17 mouse cellular contexts compared by ENCODE assay signal in genomic region chr12:85621673-85622072, GRCm38 (mm10). TPM values are rescaled to one million over a fixed set of nuclear protein-coding genes. Genes with fewer than 3 reads are reported as not detected.
DNase-seq lines count a peak whose midpoint lies in the region; ATAC-seq and TF ChIP-seq lines count a peak whose summit lies in the region.
"Had no signal": no experiment of that assay in that cellular context is flagged by ENCODE, and none has a peak within 500 bp of the region (broad histone marks: within the 10 kb centered on the region; RNA-seq: fewer than 3 reads in every experiment).

No protein-coding gene starts in this region.

- H3K36me3 ChIP-seq in kidney, adult 2 months (ENCODE audit: control insufficient read depth, insufficient read depth, low read length) = no peaks in the 10 kb centered on the region
- H3K36me3 ChIP-seq in neural tube, embryonic 12.5 days = no peaks in the 10 kb centered on the region

- DNase-seq in kidney, adult 2 months = peak; percentile 24
- no peak for DNase-seq in kidney, adult 18-20 months
- DNase-seq in ES-CJ7 (ENCODE audit: low read depth, low spot score) (peak; percentile 51), ZHBTc4 (ENCODE audit: low read depth, low spot score) (peak; percentile 65)
- no peak for DNase-seq in embryo, embryonic 11 days
- DNase-seq: adrenal gland, postnatal 36 days; cerebellum, postnatal 25 days; heart, postnatal 4 days; kidney, adult 8-10 months; liver, postnatal 0 days had no signal

- no peak for TF ChIP-seq CTCF in kidney, adult 2 months (conservative IDR thresholded peaks at IDR 0.05; ENCODE audit: insufficient read depth, insufficient read length, low read depth, low read length)

- WGBS in kidney, adult 2 months = 82% methylated on average over 4 of the region's 4 CpGs
- WGBS in neural tube, embryonic 12.5 days = 64% methylated on average over 4 of the region's 4 CpGs

- ATAC-seq in neural tube, embryonic 12.5 days (ENCODE audit: low FRiP score, low read depth) = no peak
- no peak for ATAC-seq in megakaryocyte-erythroid progenitor cell, adult 5-6 weeks (replicated peaks; ENCODE audit: low FRiP score, low TSS enrichment, poor library complexity, severe bottlenecking)
- ATAC-seq: CD4-positive, CD25-positive, alpha-beta regulatory T cell, adult 4 months; forebrain, embryonic 13.5 days; liver, postnatal 0 days had no signal

- H3K9ac ChIP-seq in neural tube, embryonic 12.5 days = no peak overlapping the region
- H3K9ac ChIP-seq: embryonic facial prominence, embryonic 13.5 days; forebrain, embryonic 13.5 days; liver, postnatal 0 days had no signal

- peaks cover 13% of the 10 kb centered on the region for H3K4me1 ChIP-seq in kidney, adult 2 months (ENCODE audit: control insufficient read depth, insufficient read depth, low read length)
- H3K4me1 ChIP-seq in neural tube, embryonic 12.5 days = peaks cover 43% of the 10 kb centered on the region

- H3K27ac ChIP-seq in kidney, adult 2 months (ENCODE audit: insufficient read depth, low read depth, low read length) = 0 out of 2 replicates have a peak overlapping the region, but pooled peaks have one; percentile 24
- H3K27ac ChIP-seq in neural tube, embryonic 12.5 days = peak overlapping the region; percentile 60
- H3K27ac ChIP-seq: embryonic facial prominence, embryonic 13.5 days; forebrain, embryonic 13.5 days; macrophage had no signal

- no peaks in the 10 kb centered on the region for H3K27me3 ChIP-seq in kidney, adult 2 months (replicated peaks; ENCODE audit: control insufficient read depth, insufficient read depth, low read length)
- H3K27me3 ChIP-seq in neural tube, embryonic 12.5 days (replicated peaks) = no peaks in the 10 kb centered on the region
- H3K27me3 ChIP-seq: embryonic facial prominence, embryonic 13.5 days; forebrain, embryonic 13.5 days had no signal

- no peak for TF ChIP-seq POLR2A in kidney, adult 2 months (IDR thresholded peaks at IDR 0.05; ENCODE audit: low read depth, low read length)

- no peak overlapping the region for H3K4me2 ChIP-seq in neural tube, embryonic 12.5 days (replicated peaks)
- H3K4me2 ChIP-seq: embryonic facial prominence, embryonic 13.5 days; forebrain, embryonic 13.5 days; heart, embryonic 11.5 days had no signal

- no peak overlapping the region for H3K4me3 ChIP-seq in kidney, adult 2 months (ENCODE audit: insufficient read depth, low read depth, low read length)
- H3K4me3 ChIP-seq in neural tube, embryonic 12.5 days = no peak overlapping the region
- H3K4me3 ChIP-seq: embryonic facial prominence, embryonic 13.5 days; forebrain, embryonic 13.5 days had no signal

- no peaks in the 10 kb centered on the region for H3K9me3 ChIP-seq in neural tube, embryonic 12.5 days
- H3K9me3 ChIP-seq: embryonic facial prominence, embryonic 13.5 days; forebrain, embryonic 13.5 days had no signal

RNA-seq across cellular contexts. Expression of gene Jdp2, which starts 22.8 kb away (rescaled TPM):
- polyA plus RNA-seq in kidney, adult 2 months (2012; rRNA removed) = 6.2 and 7.7 TPM in 2 replicates
- polyA plus RNA-seq in neural tube, embryonic 12.5 days (2016; fragmentation: Nextera tagmentation; extraction: Ambion mirVana) = 0.57 and 1.0 TPM in 2 replicates
- 0.47 TPM in 1 of 2 replicates, not detected in the other for total RNA-seq in megakaryocyte-erythroid progenitor cell, adult 5-6 weeks (2014; fragmentation: Nextera tagmentation)
- 1.1 and 2.1 TPM in 2 replicates for total RNA-seq in megakaryocyte-erythroid progenitor cell, adult 5-6 weeks (2017)
- polyA plus RNA-seq: forebrain, embryonic 13.5 days had no signal

Comparison
In these comparisons a context has a peak if more than half of its experiments do, and no peak if none do; other contexts are left out.
1. DNase-seq: peak in kidney, adult 2 months (single experiment), ES-CJ7 (single experiment) and ZHBTc4 (single experiment); none in kidney, adult 18-20 months (single experiment) and embryo, embryonic 11 days (single experiment).